Mouse (Mus musculus) heart, postnatal 10 days (tissue): ENCODE results near the gene Prok1. TPM values are rescaled to one million over a fixed set of nuclear protein-coding genes. Genes with fewer than 3 reads are reported as not detected.

Source experiments
- DNase-seq, 2 experiments: peaks; one replicate each; pipeline ENCODE4 v3.0.0; 2021
- intact Hi-C: fragments of 180-260 bp; cut with DNase I; formaldehyde crosslinking; loops from one replicate; pipeline ENCODE4 v1.15.1; 2025
- total RNA-seq, 2 experiments: library from RNA; stranded (reverse); gene quantifications; 2 replicates each; pipeline ENCODE4 v1.2.3; 2021

Prok1 gene
- total RNA-seq, 2 experiments from 2014 or later: not detected

DNA sequence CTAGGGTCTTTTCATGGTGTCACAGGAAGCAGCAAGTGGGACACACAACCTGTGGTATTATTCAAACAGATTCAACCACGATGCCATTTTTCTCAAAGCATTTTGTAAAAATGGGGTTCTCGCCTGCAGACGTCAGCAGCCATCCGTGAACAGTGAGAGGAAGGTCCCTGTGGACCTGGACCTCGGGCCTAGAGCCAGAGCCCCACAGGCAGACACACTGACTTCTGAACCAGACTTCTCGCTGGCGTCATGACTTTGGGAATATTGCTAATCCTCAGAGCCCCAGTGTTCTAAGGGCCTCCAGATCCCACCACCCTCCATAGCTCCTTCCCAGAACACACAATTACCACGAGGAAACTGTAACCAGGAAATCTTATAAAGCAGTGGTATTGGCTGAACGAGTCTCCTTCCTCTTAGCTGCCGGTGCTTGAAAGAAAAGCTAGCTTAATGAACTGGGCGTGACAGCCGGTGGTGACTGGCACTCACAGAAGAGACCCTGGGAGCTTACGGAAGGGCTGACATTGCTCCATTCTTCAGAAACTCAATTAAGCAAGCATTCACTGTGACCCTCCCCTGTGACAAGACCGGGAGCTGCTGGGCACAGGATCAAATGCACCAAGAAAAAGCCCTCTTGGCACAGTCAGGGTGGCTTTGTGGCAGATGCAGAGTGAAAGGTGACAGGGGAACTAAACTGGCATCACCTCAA, 2.0 kb upstream of the Prok1 start:
- DNase-seq: no peak
- intact Hi-C loops: no loop called here

DNA sequence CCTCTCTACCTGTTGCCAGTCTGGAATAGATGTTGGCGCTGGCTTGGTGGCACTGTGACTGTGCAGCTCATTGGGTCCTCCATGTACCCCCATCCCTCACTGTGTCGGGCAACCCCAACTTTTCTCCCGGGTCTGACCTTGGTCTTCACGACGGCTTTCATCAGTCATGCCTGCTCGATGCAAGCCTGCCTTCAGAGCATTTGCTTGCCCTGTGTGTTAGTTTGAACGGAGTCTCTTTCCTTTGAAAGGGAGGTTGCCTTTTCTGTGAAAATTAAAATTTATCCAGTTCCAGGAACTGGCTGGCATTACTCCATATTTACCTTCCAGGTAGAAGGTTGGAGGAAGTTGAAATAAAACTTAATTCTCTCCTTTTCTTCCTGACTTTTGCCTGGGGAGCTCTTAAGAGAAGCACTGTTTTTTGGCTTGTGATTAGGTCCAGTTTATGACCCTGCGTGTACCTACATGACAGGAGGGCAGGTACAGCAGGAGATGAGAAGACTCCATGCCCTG, 981 bp downstream of the Prok1 start:
- intact Hi-C loops: no loop called here
- DNase-seq: no peak

DNA sequence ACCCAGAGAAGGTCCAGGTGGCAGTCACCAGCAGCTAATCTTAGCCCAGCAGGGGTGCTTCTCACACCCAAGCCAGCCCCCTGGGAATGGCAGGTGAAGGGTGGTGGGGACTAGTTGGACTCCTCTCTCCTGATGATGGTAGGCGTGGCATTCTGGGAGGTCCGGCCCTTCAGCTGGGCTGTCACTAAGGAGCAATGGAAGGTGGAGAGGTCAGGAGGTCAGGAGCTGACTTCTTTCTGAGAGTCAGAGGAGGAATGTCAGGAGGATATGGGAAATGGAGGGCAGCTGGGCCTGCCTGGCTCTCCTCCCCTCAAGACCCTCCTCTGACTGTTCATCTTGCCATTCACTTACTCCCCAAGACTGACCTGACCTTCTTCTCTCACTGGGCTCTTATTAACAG, 1.5 kb downstream of the Prok1 start:
- intact Hi-C loops: no loop called here
- no peak for DNase-seq

DNA sequence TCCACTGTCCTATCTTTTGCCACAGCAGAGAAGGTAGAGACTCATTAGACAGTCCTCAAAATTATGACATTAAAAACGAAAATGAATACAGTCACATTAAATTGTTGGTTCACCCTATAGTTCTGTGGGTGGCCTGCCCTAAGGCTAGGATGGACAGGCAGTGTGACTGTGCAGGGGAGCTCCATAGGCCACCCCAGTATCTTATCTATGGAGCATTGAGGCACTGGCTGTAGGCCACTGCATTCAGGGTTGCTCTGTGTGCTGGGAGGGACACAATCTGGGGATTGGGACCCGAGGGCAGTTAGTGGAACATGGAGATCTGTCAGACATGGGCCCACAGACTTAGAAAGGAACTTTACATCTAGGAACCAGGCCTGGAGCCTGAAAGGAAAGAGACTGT, 5.6 kb downstream of the Prok1 start:
- intact Hi-C loops: loop anchor here (1.0 to 2.0 kb wide), 4 partner anchors 27 to 232 kb away; no protein-coding TSS in a partner anchor

DNA sequence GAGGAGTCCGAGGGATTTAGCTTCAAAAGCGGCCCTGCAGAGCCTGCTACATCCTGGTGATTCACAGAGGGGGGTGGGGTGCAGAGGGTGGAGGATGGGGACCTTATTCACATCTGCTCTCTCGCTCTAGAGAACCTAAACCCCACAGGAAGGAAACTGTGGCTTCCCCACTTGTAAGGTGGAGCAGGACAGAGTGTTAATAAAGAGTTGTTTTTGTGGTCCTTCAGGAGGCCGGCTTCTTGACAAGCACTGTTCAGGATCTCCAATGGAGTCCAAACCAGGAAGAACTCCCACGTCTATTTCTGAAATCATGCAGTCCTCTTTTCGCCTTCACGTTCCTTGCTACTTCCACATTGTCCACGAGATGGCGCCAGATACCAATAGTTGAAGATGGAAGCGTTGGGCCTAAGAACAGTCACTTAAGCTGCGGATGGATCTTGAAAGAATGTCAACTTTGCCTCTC, 6.1 kb downstream of the Prok1 start:
- intact Hi-C loops: loop anchor here (1.0 to 2.0 kb wide), 4 partner anchors 27 to 233 kb away; no protein-coding TSS in a partner anchor
- DNase-seq: peak; percentile 87 to 94

More for the DNA sequence above, 5.6 kb downstream of the Prok1 start:
- DNase-seq: no peak

DNA sequence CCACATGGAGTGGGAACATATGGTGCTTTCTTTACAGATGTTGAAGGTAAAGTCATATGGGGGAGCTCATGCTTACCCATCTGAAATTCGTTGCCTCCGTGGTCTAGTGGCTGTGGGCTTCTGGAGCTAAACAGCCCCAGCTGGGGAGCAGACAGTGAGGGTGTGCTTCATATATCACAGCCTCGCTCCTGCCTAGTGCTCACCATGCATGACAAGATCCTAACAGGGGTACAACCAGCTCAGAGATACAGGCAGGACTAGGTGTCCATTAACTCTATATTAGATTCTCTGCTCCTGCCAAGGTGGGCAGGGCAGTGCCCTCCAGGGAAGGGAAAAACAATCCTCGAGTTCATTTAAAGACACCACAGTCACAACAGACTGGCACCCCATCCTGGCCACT, 8.3 kb downstream of the Prok1 start:
- intact Hi-C loops: no loop called here
- DNase-seq: no peak

DNA sequence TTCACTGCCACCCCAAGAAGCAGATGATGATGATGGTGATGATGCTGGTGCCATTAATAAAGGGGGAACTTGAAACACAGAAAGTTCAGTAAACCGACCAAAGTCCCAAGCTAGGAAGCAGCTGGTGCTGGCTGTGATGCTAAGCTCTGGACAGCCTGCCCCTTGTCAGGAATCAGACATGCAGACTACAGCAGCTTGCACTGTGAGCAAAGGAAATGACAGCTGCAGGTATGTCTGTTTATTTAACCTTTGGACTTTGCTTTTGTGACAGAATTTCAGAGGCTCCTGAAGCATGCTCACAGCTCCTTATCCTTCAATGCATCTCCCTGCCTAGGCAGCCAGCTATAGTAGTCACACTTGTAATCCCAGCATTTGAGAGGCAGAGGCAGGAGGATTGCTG, 9.0 kb downstream of the Prok1 start, which contains the start of gene A630076J17Rik:
A630076J17Rik (plus strand) TSS at position 88 of the 400 bp plus-strand sequence.
- intact Hi-C loops: no loop called here

DNA sequence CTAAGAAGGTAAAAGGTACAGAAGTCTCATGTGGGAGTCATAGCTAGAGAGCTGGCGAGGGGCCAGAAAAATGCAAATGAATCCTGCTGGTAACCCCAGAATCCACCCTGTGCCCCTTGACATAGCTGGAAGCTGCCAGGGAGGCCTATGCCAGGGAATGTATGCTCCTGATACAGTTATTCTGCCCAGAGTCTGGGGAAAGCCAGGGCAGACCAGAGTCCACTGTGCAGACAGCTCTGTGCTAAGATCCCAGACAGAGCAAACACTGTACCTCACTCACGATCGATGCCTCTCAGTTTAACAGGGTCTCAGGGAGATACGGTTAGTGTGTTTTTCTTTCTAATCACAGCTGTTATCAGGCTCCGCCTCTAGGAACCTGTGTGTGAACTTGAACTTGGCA, 9.7 kb downstream of the Prok1 start:
- DNase-seq: peak in 1 of 2 experiments; percentile 24
- intact Hi-C loops: no loop called here

More for the DNA sequence above, 9.0 kb downstream of the Prok1 start, which contains the start of gene A630076J17Rik:
- no peak for DNase-seq

DNA sequence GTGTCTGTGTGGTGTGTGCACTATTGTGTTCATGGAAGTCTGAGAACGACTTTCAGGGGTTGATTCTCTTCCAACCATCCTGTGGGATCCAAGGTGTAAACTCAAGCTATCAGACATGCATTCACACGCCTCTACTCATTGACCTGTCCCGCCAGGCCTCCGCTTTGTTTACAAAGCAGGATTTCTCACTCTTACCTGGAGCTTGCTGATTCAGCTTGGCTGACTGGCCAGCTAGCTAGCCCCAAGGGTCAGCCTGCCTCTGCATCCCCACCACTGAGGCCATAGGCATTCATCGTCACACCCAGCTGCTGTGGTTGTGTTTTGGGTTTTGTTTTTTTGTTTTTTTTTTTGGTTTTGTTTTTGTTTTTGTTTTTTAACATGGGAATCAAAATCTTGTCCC, 10.3 kb downstream of the Prok1 start:
- intact Hi-C loops: no loop called here
- no peak for DNase-seq

DNA sequence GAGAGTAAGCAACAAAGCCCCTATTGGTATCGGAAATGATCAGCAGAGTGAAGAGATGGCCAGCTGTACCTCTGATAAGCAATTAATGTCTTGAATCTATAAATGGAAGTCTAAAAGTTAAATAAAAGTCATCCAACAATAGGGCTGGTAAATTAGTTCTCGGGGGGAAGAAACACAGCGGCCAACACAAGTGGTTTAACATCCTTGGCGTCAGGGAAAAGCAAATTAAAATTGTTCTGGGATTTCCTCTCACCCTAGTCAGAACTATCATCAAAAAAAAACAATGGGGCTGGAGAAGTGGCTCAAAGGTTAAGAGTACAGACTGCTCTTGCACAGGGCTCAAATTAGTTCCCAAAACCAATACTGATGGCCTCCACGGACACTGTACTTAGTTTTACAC, 13.7 kb downstream of the Prok1 start:
- intact Hi-C loops: no loop called here
- no peak for DNase-seq

DNA sequence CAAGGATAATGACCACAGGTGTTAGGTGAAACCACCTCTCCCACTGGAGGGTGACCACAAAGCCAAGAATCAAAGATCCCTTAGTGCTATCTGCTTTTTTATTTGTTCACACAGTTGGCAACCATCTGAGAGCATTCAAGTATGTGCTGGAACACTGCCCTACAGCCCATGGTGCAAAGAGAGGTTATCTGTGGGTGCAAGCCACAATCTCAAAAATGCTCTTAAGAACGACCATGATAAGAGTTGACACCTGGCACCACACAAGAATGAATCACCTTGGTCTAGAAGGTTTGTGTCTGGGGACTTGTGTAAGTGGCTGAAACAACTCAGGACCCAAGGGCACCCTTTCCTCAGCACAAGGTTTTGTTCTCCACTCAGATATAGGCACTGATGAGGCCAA, 16.3 kb downstream of the Prok1 start:
- intact Hi-C loops: no loop called here
- DNase-seq: no peak

DNA sequence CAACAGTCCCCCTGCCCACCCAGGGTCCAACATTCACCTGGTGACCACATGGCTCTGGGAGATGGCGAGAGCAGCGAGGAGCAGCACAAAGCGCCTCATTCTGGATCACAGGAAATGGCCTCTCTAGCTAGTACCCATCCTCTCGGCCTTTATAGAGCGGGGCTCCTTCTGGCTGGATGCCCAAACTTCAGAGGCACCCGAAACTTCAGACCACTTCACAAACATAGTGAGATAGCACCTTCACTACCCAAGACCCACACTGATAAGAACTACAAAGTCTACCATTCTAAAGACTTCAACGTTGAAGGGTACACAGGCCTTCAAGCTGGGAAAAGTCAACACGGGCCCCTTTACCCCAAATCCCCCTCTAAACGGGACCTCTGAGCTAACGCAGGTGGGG, 17.9 kb downstream of the Prok1 start, which contains the start of gene Cym:
Cym (minus strand) TSS at position 125 of the 400 bp plus-strand sequence.
- intact Hi-C loops: no loop called here
- no peak for DNase-seq

DNA sequence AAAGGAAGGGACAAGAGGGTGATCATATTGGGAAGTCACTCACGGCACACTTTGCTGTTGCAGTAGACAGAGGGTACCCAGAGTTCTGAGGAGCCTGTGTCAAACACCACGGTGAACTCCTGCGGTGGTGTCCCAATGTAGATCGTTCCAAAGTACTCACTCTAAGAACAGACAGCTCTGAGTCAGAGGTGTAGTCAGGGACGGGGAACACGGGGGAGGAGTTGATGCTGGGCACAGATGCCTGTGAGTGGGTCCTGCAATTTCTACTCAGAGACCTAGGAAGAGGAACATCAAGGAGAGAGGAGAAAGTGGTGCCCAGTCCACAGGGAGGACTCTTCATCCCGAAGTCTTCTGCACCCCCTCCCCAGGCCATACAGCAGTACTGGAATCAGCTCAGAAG, 20.9 kb downstream of the Prok1 start:
- DNase-seq: no peak
- intact Hi-C loops: no loop called here

DNA sequence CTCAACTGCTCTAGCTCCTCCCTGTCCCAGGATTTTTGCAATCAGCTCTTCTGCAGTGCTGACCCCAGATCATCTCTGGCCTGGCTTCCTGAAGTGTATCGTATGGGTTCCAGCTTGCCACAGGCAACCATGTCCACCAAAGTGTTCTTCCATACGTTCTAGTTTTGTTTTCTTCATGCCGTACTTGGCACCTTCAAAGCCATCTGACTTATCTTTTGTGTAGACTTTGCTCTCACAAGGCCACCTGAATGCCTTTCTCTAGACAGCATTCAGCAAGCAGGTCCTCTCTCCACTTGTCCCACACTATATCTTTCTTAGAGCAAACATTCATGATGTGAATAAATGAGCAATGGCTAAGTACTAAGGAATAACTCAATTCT, 22.4 kb downstream of the Prok1 start:
- intact Hi-C loops: no loop called here
- no peak for DNase-seq

DNA sequence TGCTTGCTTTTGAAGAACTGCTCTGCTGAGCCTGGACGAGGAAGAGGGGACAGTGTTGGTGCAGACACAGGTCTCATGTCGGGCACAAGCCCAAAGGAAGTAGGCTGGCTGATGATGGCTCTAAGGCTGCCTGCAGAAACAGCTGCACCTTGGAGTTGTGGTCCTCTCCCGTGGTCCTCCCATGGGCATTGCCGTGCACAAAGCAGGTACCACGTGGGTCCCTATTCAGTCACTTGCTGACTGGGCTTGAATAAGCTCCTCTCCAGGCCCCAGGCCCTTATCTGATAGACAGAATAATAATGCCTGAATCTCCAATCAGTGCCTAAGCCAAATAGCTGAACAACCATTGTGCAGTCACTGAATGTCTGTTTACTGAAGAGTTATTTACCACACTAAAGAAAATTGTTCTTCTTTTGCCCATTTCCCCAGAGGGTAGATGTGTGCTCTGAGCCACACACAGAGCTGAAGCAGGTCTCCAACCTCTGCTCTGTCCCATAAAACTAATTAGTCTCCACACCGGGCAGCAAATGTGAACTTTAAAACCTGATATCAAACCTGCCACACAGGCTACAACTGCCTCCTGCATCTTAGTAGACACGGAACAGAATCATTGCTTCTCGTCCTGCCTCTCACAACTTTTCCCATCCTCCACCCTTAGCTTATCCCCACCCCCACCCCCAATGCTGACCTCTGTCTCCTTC, 23.0 kb downstream of the Prok1 start:
- intact Hi-C loops: no loop called here
- no peak for DNase-seq

DNA sequence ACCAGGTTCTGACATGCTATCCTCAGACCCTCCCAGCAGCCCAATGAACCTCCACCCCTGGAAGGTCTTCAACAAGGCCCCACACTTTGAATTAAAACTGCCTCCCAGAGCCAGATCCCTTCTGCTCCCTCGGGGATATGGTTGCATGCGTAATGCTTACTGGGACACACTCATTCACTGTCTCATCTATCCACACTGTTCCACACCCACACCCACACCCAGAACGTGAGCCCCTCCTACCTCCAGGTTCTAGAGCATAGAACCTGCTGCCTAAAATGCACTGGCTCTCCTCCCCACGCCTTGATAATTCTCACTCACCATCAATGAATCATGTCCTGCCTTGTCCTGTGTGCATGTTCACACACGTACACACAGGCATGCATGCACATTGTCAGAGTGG, 24.9 kb downstream of the Prok1 start:
- intact Hi-C loops: no loop called here
- DNase-seq: no peak

DNA sequence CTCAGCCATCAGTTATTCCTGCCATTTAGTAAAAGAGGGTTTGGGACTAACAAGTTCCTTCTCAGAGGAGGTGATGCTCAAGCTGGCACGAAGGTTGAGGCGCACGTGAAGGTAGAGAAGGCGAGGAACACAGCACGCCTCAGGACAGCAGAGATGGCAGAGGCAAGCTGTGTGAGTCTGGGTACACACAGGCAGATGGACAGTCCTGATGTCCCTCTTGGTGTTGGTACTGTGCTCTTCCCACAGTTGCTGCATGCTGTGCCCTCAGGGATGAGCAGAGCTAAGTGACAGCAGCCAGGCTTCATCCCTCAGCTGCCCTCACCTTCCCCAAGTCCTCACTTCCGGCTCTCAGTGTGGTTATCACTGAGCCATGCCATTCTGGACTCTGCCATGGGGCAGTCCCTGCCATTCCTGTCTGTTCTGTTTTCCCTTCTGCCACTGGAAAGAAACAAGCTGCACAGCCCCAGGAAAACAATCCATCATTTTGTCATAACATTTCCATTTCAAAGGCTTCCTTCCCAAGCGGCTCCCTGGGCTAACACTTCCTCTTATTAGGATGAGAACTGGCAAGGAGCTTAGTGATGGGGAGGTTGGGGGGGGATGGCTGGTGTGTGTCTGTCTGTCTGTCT, 31.8 kb downstream of the Prok1 start:
- no peak for DNase-seq

DNA sequence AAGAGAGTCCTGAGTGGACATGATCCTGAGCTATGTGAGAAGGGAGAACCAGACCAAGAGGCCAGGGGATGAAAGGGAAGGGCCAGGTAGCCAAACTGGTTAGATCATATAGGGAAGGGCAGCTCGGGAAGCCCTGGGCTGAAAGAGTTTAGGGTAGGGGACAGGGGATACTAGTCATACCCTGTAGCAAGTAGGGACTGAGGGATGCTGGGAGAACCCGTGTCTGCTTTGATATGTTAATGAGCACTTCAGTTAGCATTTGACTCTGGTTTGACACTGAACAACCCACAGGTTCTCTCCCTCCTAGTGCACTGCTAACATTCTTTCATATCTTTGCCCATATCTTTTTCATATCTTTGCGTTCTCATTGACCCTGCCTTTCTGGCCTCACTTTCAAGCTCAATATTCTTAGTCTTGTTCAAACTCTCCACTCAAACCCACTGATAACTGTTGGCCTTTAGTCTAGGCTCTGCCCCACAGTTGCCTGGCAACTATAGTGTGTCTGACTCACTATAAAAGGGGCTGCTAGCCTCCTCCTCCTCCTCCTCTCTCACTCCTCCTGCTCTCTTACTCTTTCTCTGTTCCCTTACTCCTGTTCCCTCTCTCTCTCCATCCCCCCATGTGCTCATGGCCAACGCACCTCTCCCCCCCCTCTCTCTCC, 32.9 kb downstream of the Prok1 start:
- DNase-seq: no peak
- intact Hi-C loops: loop anchor here (1.0 to 5.0 kb wide), 4 partner anchors 26 to 256 kb away; no protein-coding TSS in a partner anchor

More for the DNA sequence above, 31.8 kb downstream of the Prok1 start:
- intact Hi-C loops: loop anchor here (2.0 to 5.0 kb wide), 3 partner anchors 25 to 255 kb away; no protein-coding TSS in a partner anchor

DNA sequence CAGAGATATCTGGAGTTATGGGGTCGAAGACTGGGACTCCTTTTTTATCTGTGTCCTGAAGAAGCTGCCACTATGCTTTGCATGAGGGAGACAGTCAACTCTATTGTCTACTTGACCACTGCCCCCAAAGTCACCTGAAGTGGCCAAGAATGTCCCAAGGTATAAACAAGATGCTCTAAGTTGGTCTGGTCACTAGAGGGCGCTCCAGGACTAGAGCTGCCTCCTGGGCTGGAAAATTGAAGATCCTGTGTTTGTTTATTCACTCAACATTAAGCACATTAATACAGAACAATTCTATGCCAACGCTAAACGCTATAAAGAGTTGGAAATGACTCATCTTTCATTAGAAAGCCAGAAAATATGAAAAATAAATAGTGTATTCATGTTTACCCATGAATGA, 33.5 kb downstream of the Prok1 start:
- DNase-seq: peak; percentile 70 to 85
- intact Hi-C loops: loop anchor here (1.0 to 5.0 kb wide), 4 partner anchors 27 to 257 kb away; no protein-coding TSS in a partner anchor

DNA sequence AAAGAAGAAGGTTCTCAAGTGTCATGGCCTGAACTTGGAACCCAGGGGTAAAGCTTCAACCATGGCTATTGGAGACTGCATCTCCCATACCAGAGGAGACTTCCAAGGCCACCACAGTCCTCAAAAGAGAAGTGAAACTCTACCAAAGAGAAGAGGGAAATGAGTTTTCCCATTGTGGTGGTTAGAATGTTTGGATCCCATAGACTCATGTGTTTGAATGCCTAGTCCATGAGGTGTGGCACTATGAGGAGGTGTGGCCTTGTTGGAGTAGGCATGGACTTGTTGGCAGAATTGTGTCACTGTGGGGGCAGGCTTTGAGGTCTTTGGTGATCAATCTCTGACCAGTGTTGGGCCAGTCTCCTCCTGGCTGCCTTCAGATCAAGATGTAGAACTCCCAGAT, 34.3 kb downstream of the Prok1 start:
- DNase-seq: no peak
- intact Hi-C loops: loop anchor here (5.0 kb wide), 1 partner anchor 152 kb away; no protein-coding TSS in a partner anchor
